Comparison of ENCODE assay signal across 11 mouse cellular contexts in the genomic region with DNA sequence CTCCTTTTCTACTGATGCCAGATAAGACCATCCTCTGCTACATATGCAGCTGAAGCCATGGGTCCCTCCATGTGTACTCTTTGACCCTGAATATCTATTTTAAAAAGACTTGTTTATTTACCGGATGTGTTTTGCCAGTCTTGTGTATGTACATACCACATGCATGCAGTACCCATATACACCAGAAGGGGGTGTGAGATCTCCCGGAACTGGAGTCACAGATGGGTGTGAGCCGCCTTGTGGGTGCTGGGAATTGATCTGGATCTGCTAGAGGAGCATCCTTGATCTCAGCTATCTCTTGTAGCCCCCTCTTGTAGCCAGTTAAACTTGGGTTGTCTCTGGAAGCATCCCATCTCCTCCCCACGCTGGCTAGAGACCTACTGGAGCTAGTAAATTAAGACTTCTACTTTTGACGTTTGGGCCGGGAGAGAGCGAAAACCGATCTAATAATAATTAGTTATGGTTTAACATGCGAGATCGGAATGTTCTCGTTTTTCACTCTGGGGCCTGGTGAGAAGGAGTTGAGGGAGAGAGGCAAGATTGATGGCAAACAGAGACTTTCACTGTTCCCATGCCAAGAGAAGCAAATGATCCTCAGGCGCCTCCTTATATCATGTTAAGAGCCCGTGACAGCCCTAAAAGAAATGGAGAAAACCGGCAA.
DNase-seq lines count a peak whose midpoint lies in the region; ATAC-seq and TF ChIP-seq lines count a peak whose summit lies in the region.
"Had no signal": no experiment of that assay in that cellular context is flagged by ENCODE, and none has a peak within 500 bp of the region (broad histone marks: within the 10 kb centered on the region; RNA-seq: fewer than 3 reads in every experiment).

No protein-coding gene starts in this region.

- peak; percentile 50 for DNase-seq in forebrain, embryonic 11.5 days (ENCODE audit: low spot score)
- DNase-seq in forebrain, embryonic 14.5 days (ENCODE audit: low spot score), result no peak
- peak; percentile 17 for DNase-seq in urinary bladder, postnatal 14 days (ENCODE audit: low spot score)
- DNase-seq in urinary bladder, postnatal 10 days (ENCODE audit: low spot score), result no peak
- DNase-seq in limb, embryonic 14.5 days (ENCODE audit: low spot score), result peak; percentile 86
- DNase-seq in testis, postnatal 14 days (ENCODE audit: low spot score), result peak; percentile 40
- DNase-seq in right cerebral cortex, adult 18-20 months, result no peak
- DNase-seq: cerebellum, adult 11 months; left cerebral cortex, postnatal 4 days had no signal

- 88% methylated on average over 14 of the region's 14 CpGs for WGBS in forebrain, embryonic 11.5 days
- WGBS in forebrain, embryonic 14.5 days, result 68% methylated on average over 14 of the region's 14 CpGs
- WGBS in limb, embryonic 14.5 days, result 40% methylated on average over 14 of the region's 14 CpGs

- TF ChIP-seq POLR2A in limb, embryonic 14.5 days (IDR thresholded peaks at IDR 0.05; ENCODE audit: borderline replicate concordance, extremely low read depth, insufficient read depth, insufficient read length), result no peak

- H3K9me3 ChIP-seq in forebrain, embryonic 11.5 days (ENCODE audit: control insufficient read depth, low read length), result peaks cover 2% of the 10 kb centered on the region; the same call in 1 of the 2 replicates
- H3K9me3 ChIP-seq in forebrain, embryonic 14.5 days (replicated peaks; ENCODE audit: control insufficient read depth, low read length), result no peaks in the 10 kb centered on the region
- no peaks in the 10 kb centered on the region for H3K9me3 ChIP-seq in limb, embryonic 14.5 days (ENCODE audit: control insufficient read depth, low read length)

- H3K27ac ChIP-seq in forebrain, embryonic 11.5 days (ENCODE audit: low read depth, low read length), result no peak overlapping the region
- H3K27ac ChIP-seq in forebrain, embryonic 14.5 days (ENCODE audit: low read depth, low read length), result no peak overlapping the region
- peak overlapping the region; percentile 65 for H3K27ac ChIP-seq in limb, embryonic 14.5 days (replicated peaks; ENCODE audit: low read depth, low read length)

- no peak overlapping the region for H3K4me3 ChIP-seq in forebrain, embryonic 11.5 days (ENCODE audit: low read depth, low read length)
- no peak overlapping the region for H3K4me3 ChIP-seq in forebrain, embryonic 14.5 days (ENCODE audit: low read depth, low read length)
- H3K4me3 ChIP-seq in limb, embryonic 14.5 days (replicated peaks; ENCODE audit: low read length), result no peak overlapping the region

- H3K36me3 ChIP-seq in forebrain, embryonic 11.5 days (ENCODE audit: control insufficient read depth, insufficient read depth, low read length), result no peaks in the 10 kb centered on the region
- no peaks in the 10 kb centered on the region for H3K36me3 ChIP-seq in forebrain, embryonic 14.5 days (ENCODE audit: control insufficient read depth, insufficient read depth, low read length)
- H3K36me3 ChIP-seq in limb, embryonic 14.5 days (ENCODE audit: control insufficient read depth, insufficient read depth, low read length), result no peaks in the 10 kb centered on the region

- ATAC-seq in forebrain, embryonic 11.5 days (replicated peaks; ENCODE audit: low FRiP score), result no peak
- no peak for ATAC-seq in forebrain, embryonic 14.5 days
- ATAC-seq in limb, embryonic 14.5 days (ENCODE audit: low FRiP score, low read depth), result peak; percentile 64; the same call in 1 of the 2 replicates
- no peak for ATAC-seq in erythroid progenitor cell, adult 5-6 weeks (replicated peaks; ENCODE audit: low FRiP score, poor library complexity, severe bottlenecking)
- ATAC-seq: CD4-positive, CD25-positive, alpha-beta regulatory T cell, adult 4 months had no signal

- H3K27me3 ChIP-seq in forebrain, embryonic 11.5 days (ENCODE audit: control insufficient read depth, insufficient read depth, low read length), result no peaks in the 10 kb centered on the region
- H3K27me3 ChIP-seq in forebrain, embryonic 14.5 days (replicated peaks; ENCODE audit: control insufficient read depth, insufficient read depth, low read length), result no peaks in the 10 kb centered on the region
- H3K27me3 ChIP-seq in limb, embryonic 14.5 days (ENCODE audit: control insufficient read depth, insufficient read depth, low read length), result no peaks in the 10 kb centered on the region

- H3K9ac ChIP-seq in forebrain, embryonic 11.5 days (ENCODE audit: low read length), result no peak overlapping the region
- H3K9ac ChIP-seq in forebrain, embryonic 14.5 days (ENCODE audit: low read length), result no peak overlapping the region
- H3K9ac ChIP-seq in limb, embryonic 14.5 days (ENCODE audit: low read depth, low read length, severe bottlenecking), result no peak overlapping the region

- no peak overlapping the region for H3K4me2 ChIP-seq in forebrain, embryonic 11.5 days (ENCODE audit: low read depth, low read length, severe bottlenecking)
- H3K4me2 ChIP-seq in forebrain, embryonic 14.5 days (ENCODE audit: low read length), result no peak overlapping the region
- H3K4me2 ChIP-seq in limb, embryonic 14.5 days (replicated peaks; ENCODE audit: low read depth, low read length, severe bottlenecking), result no peak overlapping the region; the same call in 1 of the 2 replicates

- H3K4me1 ChIP-seq in forebrain, embryonic 11.5 days (replicated peaks; ENCODE audit: control insufficient read depth, insufficient read depth, low read length), result peaks cover 6% of the 10 kb centered on the region; the same call in 1 of the 2 replicates
- H3K4me1 ChIP-seq in forebrain, embryonic 14.5 days (ENCODE audit: control insufficient read depth, insufficient read depth, low read length), result no peaks in the 10 kb centered on the region
- peaks cover 47% of the 10 kb centered on the region for H3K4me1 ChIP-seq in limb, embryonic 14.5 days (ENCODE audit: control insufficient read depth, insufficient read depth, low read length)

Comparison
In these comparisons a context has a peak if more than half of its experiments do, and no peak if none do; other contexts are left out.
1. DNase-seq: peak in forebrain, embryonic 11.5 days (single experiment), urinary bladder, postnatal 14 days (single experiment), limb, embryonic 14.5 days (single experiment) and testis, postnatal 14 days (single experiment); none in forebrain, embryonic 14.5 days (single experiment), urinary bladder, postnatal 10 days (single experiment) and right cerebral cortex, adult 18-20 months (single experiment).